In the genomic region with DNA sequence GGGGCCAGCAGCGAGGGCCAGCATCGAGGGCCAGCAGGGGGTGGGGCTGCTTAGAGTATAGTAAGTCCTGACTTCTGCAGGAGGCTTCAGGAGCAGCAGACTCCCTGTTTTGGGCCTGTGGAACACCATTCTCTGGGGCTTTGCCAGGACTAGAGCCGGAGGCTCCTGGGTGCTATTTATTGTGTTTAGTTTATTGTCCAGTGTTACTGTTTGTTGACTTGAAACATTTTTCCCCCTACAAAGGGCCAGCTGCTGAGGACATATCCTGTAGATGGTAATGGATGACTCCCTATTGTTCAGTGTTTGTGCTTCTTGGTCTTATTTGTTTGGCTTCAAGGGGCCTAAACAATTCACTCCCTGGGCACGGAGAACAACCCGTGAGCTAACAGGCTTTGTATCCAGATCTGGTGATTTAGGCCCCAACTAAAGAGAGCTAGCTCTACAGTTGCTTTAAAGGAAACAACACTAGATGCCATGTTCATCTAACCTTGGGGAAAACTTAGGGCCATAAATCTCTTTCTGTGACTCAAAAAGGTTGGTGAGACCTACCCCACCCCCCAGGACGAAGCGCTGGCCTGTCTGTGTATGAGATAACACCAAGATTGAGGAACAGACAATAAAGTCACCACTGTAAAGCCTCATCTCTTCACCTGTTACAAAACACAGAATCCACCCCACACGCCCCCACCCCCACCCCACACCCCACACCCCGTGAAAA, we compare ENCODE assay signal across 10 mouse cellular contexts.
DNase-seq lines count a peak whose midpoint lies in the region; ATAC-seq and TF ChIP-seq lines count a peak whose summit lies in the region.
"Had no signal": no experiment of that assay in that cellular context is flagged by ENCODE, and none has a peak within 500 bp of the region (broad histone marks: within the 10 kb centered on the region; RNA-seq: fewer than 3 reads in every experiment).

No protein-coding gene starts in this region.

- no peaks in the 10 kb centered on the region for H3K9me3 ChIP-seq in heart, embryonic 15.5 days (replicated peaks)
- H3K9me3 ChIP-seq in heart, embryonic 11.5 days (replicated peaks; ENCODE audit: control insufficient read depth, low read length), result no peaks in the 10 kb centered on the region
- no peaks in the 10 kb centered on the region for H3K9me3 ChIP-seq in liver, postnatal 0 days (ENCODE audit: low read length)

- no peak for ATAC-seq in heart, embryonic 15.5 days (replicated peaks; ENCODE audit: insufficient number of reproducible peaks, insufficient read depth, low FRiP score, low read depth)
- no peak for ATAC-seq in heart, embryonic 11.5 days (replicated peaks; ENCODE audit: insufficient number of reproducible peaks, low FRiP score, low TSS enrichment)
- no peak for ATAC-seq in liver, postnatal 0 days
- ATAC-seq in erythroblast, adult 5-6 weeks (replicated peaks; ENCODE audit: low FRiP score, poor library complexity, severe bottlenecking), result no peak
- ATAC-seq: activated CD4-positive, CD25-positive, alpha-beta regulatory T cell, adult 4 months had no signal

- H3K27me3 ChIP-seq in heart, embryonic 15.5 days, result no peaks in the 10 kb centered on the region
- H3K27me3 ChIP-seq in heart, embryonic 11.5 days (ENCODE audit: control insufficient read depth, insufficient read depth, low read length), result no peaks in the 10 kb centered on the region
- H3K27me3 ChIP-seq in liver, postnatal 0 days (ENCODE audit: insufficient read depth, low read length), result no peaks in the 10 kb centered on the region

- no peak for TF ChIP-seq EP300 in liver, postnatal 0 days (IDR thresholded peaks at IDR 0.05; ENCODE audit: low read depth)

- no peaks in the 10 kb centered on the region for H3K36me3 ChIP-seq in heart, embryonic 15.5 days
- H3K36me3 ChIP-seq in heart, embryonic 11.5 days (ENCODE audit: control insufficient read depth, insufficient read depth, low read length), result no peaks in the 10 kb centered on the region
- no peaks in the 10 kb centered on the region for H3K36me3 ChIP-seq in liver, postnatal 0 days (replicated peaks; ENCODE audit: insufficient read depth, low read length)

- H3K9ac ChIP-seq in heart, embryonic 15.5 days, result no peak overlapping the region
- H3K9ac ChIP-seq in heart, embryonic 11.5 days (ENCODE audit: low read depth, low read length), result no peak overlapping the region
- H3K9ac ChIP-seq in liver, postnatal 0 days (replicated peaks), result no peak overlapping the region

- peaks cover 8% of the 10 kb centered on the region for H3K4me1 ChIP-seq in heart, embryonic 15.5 days (replicated peaks)
- H3K4me1 ChIP-seq in heart, embryonic 11.5 days (ENCODE audit: control insufficient read depth, insufficient read depth, low read length), result peaks cover 4% of the 10 kb centered on the region; the same call in 1 of the 2 replicates
- peaks cover 29% of the 10 kb centered on the region for H3K4me1 ChIP-seq in brown adipose tissue, adult 24 weeks (ENCODE audit: control insufficient read depth, insufficient read depth, insufficient read length, low read length)
- H3K4me1 ChIP-seq in liver, postnatal 0 days (ENCODE audit: insufficient read depth), result peaks cover 19% of the 10 kb centered on the region

- 68% methylated on average over 9 of the region's 9 CpGs for WGBS in heart, embryonic 15.5 days
- 59% methylated on average over 9 of the region's 9 CpGs for WGBS in heart, embryonic 11.5 days (ENCODE audit: insufficient replicate concordance)
- 39% methylated on average over 9 of the region's 9 CpGs for WGBS in liver, postnatal 0 days (ENCODE audit: insufficient replicate concordance)

- H3K27ac ChIP-seq in heart, embryonic 15.5 days, result peak overlapping the region; percentile 45
- H3K27ac ChIP-seq in heart, embryonic 11.5 days (ENCODE audit: low read depth, low read length), result no peak overlapping the region
- H3K27ac ChIP-seq in brown adipose tissue, adult 24 weeks (replicated peaks; ENCODE audit: low read depth, low read length), result peak overlapping the region; percentile 93
- H3K27ac ChIP-seq in liver, postnatal 0 days (ENCODE audit: low read depth), result peak overlapping the region; percentile 45; the same call in 1 of the 2 replicates

- H3K4me2 ChIP-seq in heart, embryonic 15.5 days, result no peak overlapping the region
- no peak overlapping the region for H3K4me2 ChIP-seq in heart, embryonic 11.5 days
- H3K4me2 ChIP-seq in liver, postnatal 0 days (ENCODE audit: low read depth, low read length), result no peak overlapping the region

- TF ChIP-seq CTCF in liver, postnatal 0 days (IDR thresholded peaks at IDR 0.05; ENCODE audit: low read depth), result no peak

- H3K4me3 ChIP-seq in heart, embryonic 15.5 days, result no peak overlapping the region
- H3K4me3 ChIP-seq in heart, embryonic 11.5 days (ENCODE audit: low read depth, low read length), result no peak overlapping the region
- no peak overlapping the region for H3K4me3 ChIP-seq in brown adipose tissue, adult 24 weeks (ENCODE audit: insufficient read depth, low read depth, low read length)
- H3K4me3 ChIP-seq in liver, postnatal 0 days (ENCODE audit: low read depth, low read length), result no peak overlapping the region

- DNase-seq in adrenal gland, adult 8-10 months, result peak; percentile 24
- no peak for DNase-seq in liver, postnatal 0 days
- DNase-seq in right cerebral cortex, postnatal 4 days, result no peak
- no peak for DNase-seq in ovary, adult 18-20 months (ENCODE audit: low spot score)
- DNase-seq: cerebellum, adult 9-11 months had no signal
